Mouse (Mus musculus): ENCODE results near the gene Usp48.

Gene Usp48

DNA sequence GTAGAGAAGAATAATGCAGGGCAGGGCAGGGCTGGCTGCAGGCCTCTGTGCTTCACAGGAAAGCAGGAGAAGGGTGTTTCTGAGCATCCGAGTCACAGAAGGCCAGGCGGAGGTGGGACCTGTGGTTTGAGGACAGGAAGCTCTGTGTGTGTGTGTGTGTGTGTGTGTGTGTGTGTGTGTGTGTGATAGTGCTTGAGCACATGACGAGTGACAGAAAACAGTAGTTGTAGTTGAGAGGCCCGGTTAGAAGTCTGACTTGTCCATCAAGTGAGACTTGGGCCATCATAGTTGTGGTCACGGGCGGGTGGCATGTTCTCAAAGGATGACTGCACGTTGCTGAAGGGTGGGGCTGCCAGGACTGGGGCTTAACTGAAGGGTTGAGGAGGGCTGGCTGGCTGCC, 16.1 kb downstream of the Usp48 start:
- DNase-seq (ENCODE audit: low spot score in 2 of 2): peak in 1 of 2 experiments; percentile 39

- DNase-seq (ENCODE audit: low spot score in 2 of 2): no peak
Observed at GRCm38 (mm10) chr4:137610256-137610655, 16.7 kb downstream of the Usp48 start.

GRCm38 (mm10) chr4:137622847-137623246, 29.3 kb downstream of the Usp48 start:
- DNase-seq (ENCODE audit: low spot score in 2 of 2): no peak

GRCm38 (mm10) chr4:137627476-137628235, 34.1 kb downstream of the Usp48 start:
- no peak for DNase-seq (ENCODE audit: low spot score in 2 of 2)

- no peak for DNase-seq (ENCODE audit: low spot score in 2 of 2)
Observed at GRCm38 (mm10) chr4:137628400-137628799, 34.8 kb downstream of the Usp48 start.

GRCm38 (mm10) chr4:137629354-137629753, 35.8 kb downstream of the Usp48 start:
- no peak for DNase-seq (ENCODE audit: low spot score in 2 of 2)

DNA sequence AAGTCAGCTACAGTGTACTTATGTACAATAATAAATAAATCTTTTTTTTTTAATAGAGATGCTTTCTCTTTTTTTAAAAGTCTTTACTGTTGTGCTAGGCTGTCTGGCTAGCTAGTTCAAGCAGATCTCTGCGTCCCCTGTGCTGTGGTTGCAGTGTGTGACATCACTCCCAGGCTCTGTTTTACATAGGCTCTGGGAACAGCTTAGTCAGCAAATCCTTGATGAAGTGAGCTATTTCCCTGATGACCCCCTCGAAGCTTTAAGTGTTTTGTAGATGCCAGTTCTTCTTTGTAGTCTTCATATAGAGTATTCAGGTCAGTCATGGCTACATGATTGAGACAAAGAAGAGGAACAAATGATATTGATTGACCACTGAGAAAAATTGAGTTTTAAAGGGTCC, 36.6 kb downstream of the Usp48 start:
- DNase-seq (ENCODE audit: low spot score in 2 of 2): no peak

DNA sequence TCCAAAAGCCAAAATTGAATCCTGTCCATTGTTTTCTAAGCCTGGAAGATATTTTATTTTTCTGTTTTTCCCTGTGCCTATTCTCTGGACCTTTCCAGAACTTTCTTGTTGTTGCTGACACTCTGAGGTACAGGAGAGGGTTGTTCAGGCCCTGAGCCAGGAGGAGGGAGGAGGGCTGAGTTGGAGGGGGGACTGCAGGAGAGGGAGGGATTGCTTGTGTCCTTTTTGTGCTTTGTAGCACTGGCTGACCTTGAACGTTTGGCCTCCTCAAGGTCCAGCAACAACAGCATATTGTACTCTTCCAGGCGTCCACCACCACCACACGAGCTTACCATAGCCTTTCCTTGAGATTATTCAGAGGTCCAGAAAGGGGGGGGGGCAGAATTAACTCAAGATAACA, 38.0 kb downstream of the Usp48 start:
- DNase-seq (ENCODE audit: low spot score in 2 of 2): no peak

- no peak for DNase-seq (ENCODE audit: low spot score in 2 of 2)
Observed at GRCm38 (mm10) chr4:137633394-137633793, 39.8 kb downstream of the Usp48 start.

DNA sequence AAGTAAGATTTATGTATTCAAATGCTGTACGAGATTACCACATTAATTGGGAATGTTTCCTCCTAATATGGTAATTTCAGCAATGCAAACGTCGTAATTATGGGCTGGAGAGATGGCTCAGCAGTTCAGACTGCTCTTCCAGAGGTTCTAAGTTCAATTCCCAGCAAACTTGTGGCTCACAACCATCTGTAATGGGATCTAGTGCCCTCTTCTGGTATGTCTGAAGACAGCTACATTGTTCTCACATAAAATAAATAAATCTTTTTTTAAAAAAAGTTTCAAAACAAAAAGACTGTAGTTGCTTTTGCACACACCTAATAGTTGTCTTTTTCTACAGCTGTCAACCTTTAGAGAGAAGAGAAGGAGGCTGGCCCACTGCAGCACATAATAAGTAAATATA, 43.0 kb downstream of the Usp48 start:
- DNase-seq (ENCODE audit: low spot score in 2 of 2): no peak

DNA sequence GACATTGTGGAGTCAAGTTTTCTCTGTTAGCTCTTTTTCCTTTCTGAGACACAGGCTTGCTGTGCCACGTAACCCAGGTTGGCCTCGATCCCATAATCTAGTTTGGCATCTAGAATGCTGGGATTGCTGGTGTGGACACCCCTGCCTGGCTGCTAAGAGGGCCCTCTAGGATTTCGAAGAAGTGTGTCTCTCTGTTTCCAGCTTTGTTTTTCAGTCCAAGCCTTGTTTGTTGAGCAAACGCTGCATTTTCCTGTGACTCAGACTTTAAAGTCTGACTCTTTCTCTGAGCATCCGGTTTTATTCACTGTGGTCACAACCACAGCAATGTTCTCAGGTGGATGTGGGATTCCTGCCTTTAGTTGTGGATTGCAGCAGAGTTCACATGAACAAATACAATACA, 48.0 kb downstream of the Usp48 start:
- DNase-seq (ENCODE audit: low spot score in 2 of 2): no peak

- DNase-seq (ENCODE audit: low spot score in 2 of 2): no peak
Observed at GRCm38 (mm10) chr4:137642101-137642500, 48.5 kb downstream of the Usp48 start.

- no peak for DNase-seq (ENCODE audit: low spot score in 2 of 2)
Observed at GRCm38 (mm10) chr4:137643459-137643858, 49.9 kb downstream of the Usp48 start.

DNA sequence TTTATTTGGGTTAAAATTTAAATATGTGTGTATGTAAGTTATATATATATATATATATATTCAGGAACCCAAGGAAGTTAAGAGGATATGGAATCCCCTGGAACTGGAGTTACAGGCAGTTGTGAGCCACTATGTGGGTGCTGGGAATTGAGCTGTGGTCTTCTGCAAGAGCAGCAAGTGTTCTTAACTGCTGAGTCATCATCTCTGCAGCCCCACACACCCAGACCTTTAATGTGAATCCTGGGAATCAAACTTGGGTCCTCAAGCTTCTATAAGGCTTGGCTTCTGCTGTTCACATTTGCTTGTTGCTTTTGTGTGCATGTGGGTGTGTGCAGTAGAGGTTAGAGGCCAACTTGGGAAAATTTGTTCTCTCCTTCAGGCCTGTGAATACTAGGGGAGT, 52.7 kb downstream of the Usp48 start:
- DNase-seq (ENCODE audit: low spot score in 2 of 2): no peak

DNA sequence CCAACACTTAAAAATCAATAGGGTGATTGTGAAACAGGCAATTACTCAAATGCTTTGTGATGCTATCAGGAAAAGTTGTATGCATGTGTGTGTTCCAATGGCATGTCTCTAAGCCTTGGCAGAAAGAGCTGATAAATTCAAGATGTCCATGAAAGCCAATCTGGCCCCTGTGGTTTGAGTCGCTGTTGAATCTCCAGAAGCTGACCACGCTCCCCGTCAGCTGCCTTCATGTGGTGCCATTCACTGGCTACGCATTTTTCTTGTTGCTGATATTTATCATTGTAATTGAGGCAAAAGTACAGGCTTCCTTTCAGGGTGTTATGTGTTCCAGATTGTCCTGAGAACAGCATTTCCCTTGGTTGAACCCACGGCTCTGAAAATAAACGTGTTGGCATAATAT, 54.1 kb downstream of the Usp48 start:
- DNase-seq (ENCODE audit: low spot score in 2 of 2): no peak

- no peak for DNase-seq (ENCODE audit: low spot score in 2 of 2)
Observed at GRCm38 (mm10) chr4:137648230-137648629, 54.7 kb downstream of the Usp48 start.

GRCm38 (mm10) chr4:137650912-137651311, 57.4 kb downstream of the Usp48 start:
- DNase-seq (ENCODE audit: low spot score in 2 of 2): no peak

- DNase-seq (ENCODE audit: low spot score in 2 of 2): no peak
Observed at GRCm38 (mm10) chr4:137652835-137653346, 59.3 kb downstream of the Usp48 start.

GRCm38 (mm10) chr4:137655241-137656031, 61.9 kb downstream of the Usp48 start:
- no peak for DNase-seq (ENCODE audit: low spot score in 2 of 2)

GRCm38 (mm10) chr4:137657674-137658073, 64.1 kb downstream of the Usp48 start:
- no peak for DNase-seq (ENCODE audit: low spot score in 2 of 2)

- DNase-seq (ENCODE audit: low spot score in 2 of 2): no peak
Observed at GRCm38 (mm10) chr4:137659541-137659940, 66.0 kb downstream of the Usp48 start.

GRCm38 (mm10) chr4:137660364-137661077, 67.0 kb downstream of the Usp48 start:
- no peak for DNase-seq (ENCODE audit: low spot score in 2 of 2)

Data from spleen, postnatal 10 days (tissue).